Mouse (Mus musculus) thymus, adult 2 months (tissue): ENCODE data around the gene Dnajc11. TPM values are rescaled to one million over a fixed set of nuclear protein-coding genes. Genes with fewer than 3 reads are reported as not detected.

Experiments used
- DNase-seq: peaks from one replicate; pipeline ENCODE4 v3.0.0; 2021
- H3K27ac ChIP-seq: fragments of 200-500 bp; 2 replicates; pipeline ENCODE4 v1.5.1; 2012; ENCODE audit warnings: low read length, control low read depth; ENCODE audit not compliant: control insufficient read depth, insufficient read depth
- H3K27me3 ChIP-seq: fragments of 200-500 bp; 2 replicates; pipeline ENCODE4 v1.6.1; 2012; ENCODE audit warnings: mild to moderate bottlenecking, low read length, moderate library complexity, mixed read lengths; ENCODE audit not compliant: control insufficient read depth, insufficient read depth
- H3K36me3 ChIP-seq: fragments of 200-500 bp; 2 replicates; pipeline ENCODE4 v1.6.1; 2012; ENCODE audit warnings: mild to moderate bottlenecking, low read length, moderate library complexity; ENCODE audit not compliant: control insufficient read depth, insufficient read depth
- H3K4me1 ChIP-seq: fragments of 200-500 bp; replicated peaks from 2 replicates; pipeline ENCODE4 v1.6.1; 2012; ENCODE audit warnings: low read length; ENCODE audit not compliant: control insufficient read depth, insufficient read depth
- H3K4me3 ChIP-seq: fragments of 200-500 bp; 2 replicates; pipeline ENCODE4 v1.5.1; 2012; ENCODE audit warnings: mild to moderate bottlenecking, low read length, control low read depth, moderate library complexity; ENCODE audit not compliant: control insufficient read depth, insufficient read depth
- CTCF ChIP-seq: fragments of 200-500 bp; IDR thresholded peaks from 2 replicates; pipeline ENCODE4 v1.5.1; 2012; ENCODE audit warnings: mild to moderate bottlenecking, control low read depth, low read length, moderate library complexity, borderline replicate concordance; ENCODE audit not compliant: control insufficient read depth, poor library complexity, insufficient read depth; ENCODE audit errors: extremely low read depth
- POLR2A ChIP-seq: fragments of 200-500 bp; IDR thresholded peaks from 2 replicates; pipeline ENCODE4 v1.6.1; 2012; ENCODE audit warnings: mild to moderate bottlenecking, low read length, control low read depth, moderate library complexity; ENCODE audit not compliant: control insufficient read depth, poor library complexity, insufficient read depth; ENCODE audit errors: extremely low read depth
- WGBS: fragments of 180-500 bp; shearing (Covaris S2); methylation state at CpG from one replicate; pipeline ENCODE4 v1.1.7; 2018; 5-methylcytosine and 5-hydroxymethylcytosine counted together
- polyA plus RNA-seq: library from polyadenylated mRNA; depleted of rRNA; stranded (reverse); fragments of >200 nt; gene quantifications from 2 replicates; pipeline ENCODE4 v1.2.3, GENCODE M21; 2012

Dnajc11 gene
- polyA plus RNA-seq, 1 experiment: 61.4 TPM

- 92% methylated on average over 12 of the region's 12 CpGs for WGBS
- Histone ChIP-seq H3K27me3 (no peaks in the 10 kb centered on the region), H3K4me3 (no peak overlapping the region), H3K27ac (no peak overlapping the region), H3K4me1 (peaks cover 10% of the 10 kb centered on the region), H3K36me3 (peaks cover 14% of the 10 kb centered on the region)
- TF ChIP-seq CTCF (no peak), POLR2A (no peak)
- no peak for DNase-seq
Measured at GRCm38 (mm10) chr4:152021568-152022097, 88.1 kb downstream of the Dnajc11 start.

GRCm38 (mm10) chr4:152022506-152022905 is 89.0 kb downstream of the Dnajc11 start:
- Histone ChIP-seq H3K4me3 (no peak overlapping the region), H3K36me3 (peaks cover 14% of the 10 kb centered on the region), H3K4me1 (peaks cover 14% of the 10 kb centered on the region), H3K27me3 (no peaks in the 10 kb centered on the region), H3K27ac (no peak overlapping the region)
- no peak for DNase-seq
- WGBS: 95% methylated on average over 8 of the region's 8 CpGs
- no peak for TF ChIP-seq POLR2A
- TF ChIP-seq CTCF: no peak

DNA sequence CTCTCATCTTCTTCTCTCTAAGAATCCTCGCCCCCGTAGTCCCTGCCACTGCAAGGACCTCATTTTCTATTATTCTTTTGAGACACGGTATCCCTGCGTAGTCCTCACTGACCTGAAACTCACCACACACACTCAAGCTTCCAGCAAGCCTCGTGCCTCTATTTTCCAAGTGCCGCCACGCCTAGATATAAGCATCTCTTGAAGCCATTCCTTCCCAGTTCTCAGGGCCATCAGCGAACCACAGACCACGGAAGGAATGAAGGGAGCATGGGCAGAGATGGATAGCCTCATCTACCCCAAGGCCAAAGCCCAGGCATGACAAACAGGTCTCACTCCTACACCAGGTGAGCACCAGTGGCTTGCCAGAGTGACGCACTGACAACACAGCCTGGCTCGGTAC is 91.0 kb downstream of the Dnajc11 start:
- Histone ChIP-seq H3K4me1 (peaks cover 21% of the 10 kb centered on the region), H3K27me3 (no peaks in the 10 kb centered on the region), H3K36me3 (peaks cover 14% of the 10 kb centered on the region), H3K27ac (no peak overlapping the region), H3K4me3 (no peak overlapping the region)
- WGBS: 95% methylated on average over 11 of the region's 11 CpGs
- DNase-seq: no peak
- no peak for TF ChIP-seq CTCF
- TF ChIP-seq POLR2A: no peak

DNA sequence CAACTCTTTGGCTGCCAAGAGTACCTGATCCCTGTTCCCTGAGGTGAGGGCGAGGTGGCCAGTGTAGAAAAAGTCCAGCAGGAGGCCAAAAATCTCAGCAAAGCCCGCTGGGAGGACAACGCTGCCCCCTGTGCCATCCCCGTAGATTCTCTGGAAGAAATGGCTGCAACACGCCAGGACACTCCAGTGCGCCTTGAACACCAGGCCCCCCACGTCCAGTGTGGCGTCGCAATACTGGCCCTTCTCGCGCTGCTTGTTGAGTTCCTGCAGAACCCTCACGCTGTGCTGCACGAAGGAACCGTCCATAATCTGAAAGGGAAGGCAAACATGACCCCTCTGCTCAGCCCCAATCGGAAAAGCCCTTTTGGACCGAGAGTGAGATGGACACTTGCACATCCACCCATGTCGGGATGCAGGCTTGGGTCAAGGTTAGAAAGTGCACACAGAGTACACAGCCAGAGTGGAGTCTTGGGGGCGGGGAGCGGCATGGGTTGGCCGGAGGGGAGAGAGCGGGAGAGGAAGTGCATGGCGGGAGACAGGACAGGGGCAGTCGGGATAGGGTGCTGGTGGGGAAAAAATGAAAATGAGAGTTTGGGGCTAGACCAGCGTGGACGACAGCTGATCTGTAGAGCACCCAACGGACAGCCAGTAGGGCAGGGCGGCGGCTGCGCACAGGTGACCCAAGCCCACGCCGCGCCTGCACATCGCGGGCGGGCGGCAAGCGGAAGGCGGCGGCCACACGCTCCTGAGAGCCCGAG is 93.4 kb downstream of the Dnajc11 start:
- peaks cover 21% of the 10 kb centered on the region for H3K4me1 ChIP-seq
- DNase-seq: no peak
- H3K4me3 ChIP-seq: peak overlapping the region; percentile 87
- no peaks in the 10 kb centered on the region; the same call in 1 of the 2 replicates for H3K36me3 ChIP-seq
- WGBS: 5% methylated on average over 41 of the region's 41 CpGs
- H3K27ac ChIP-seq: no peak overlapping the region
- TF ChIP-seq CTCF: no peak; the same call in 1 of the 2 replicates
- no peak for TF ChIP-seq POLR2A
- no peaks in the 10 kb centered on the region for H3K27me3 ChIP-seq

GRCm38 (mm10) chr4:152027524-152027923 is 94.0 kb downstream of the Dnajc11 start, which contains the start of gene Zbtb48:
Gene Zbtb48 (minus strand): TSS chr4:152027671.
- DNase-seq: peak; percentile 96
- Histone ChIP-seq H3K27me3 (no peaks in the 10 kb centered on the region), H3K27ac (no peak within 1 kb of the TSS), H3K4me1 (peaks cover 21% of the 10 kb centered on the region), H3K36me3 (no peaks in the 10 kb centered on the region; the same call in 1 of the 2 replicates), H3K4me3 (peak within 1 kb of the TSS; percentile 87)
- TF ChIP-seq CTCF (no peak; the same call in none of the 2 replicates), POLR2A (peak; percentile 77)
- WGBS: under 1% methylated on average over 35 of the region's 35 CpGs

DNA sequence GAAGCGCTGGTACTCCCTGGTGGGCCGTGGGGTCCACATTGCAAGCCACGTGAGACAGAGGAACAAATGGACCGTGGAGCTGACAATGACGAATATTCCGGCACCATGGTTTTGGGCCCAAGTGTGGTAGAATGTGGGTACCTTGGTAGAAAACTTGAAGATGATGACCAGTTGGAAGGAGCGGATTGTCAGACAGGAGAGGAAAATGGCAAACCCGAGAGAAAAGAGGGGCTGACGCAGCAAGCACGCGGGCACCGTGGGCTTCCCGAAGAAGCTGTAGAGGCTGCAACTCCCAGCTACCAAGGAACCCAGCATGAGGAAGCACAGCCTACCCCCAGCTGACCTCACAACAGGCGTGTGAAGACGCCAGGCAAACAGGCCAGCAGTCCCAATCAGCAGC is 95.0 kb downstream of the Dnajc11 start:
- H3K4me1 ChIP-seq: peaks cover 21% of the 10 kb centered on the region
- TF ChIP-seq CTCF (no peak), POLR2A (no peak)
- H3K36me3 ChIP-seq: no peaks in the 10 kb centered on the region
- DNase-seq: no peak
- H3K27me3 ChIP-seq: no peaks in the 10 kb centered on the region
- 88% methylated on average over 15 of the region's 15 CpGs for WGBS
- no peak overlapping the region for H3K27ac ChIP-seq
- no peak overlapping the region for H3K4me3 ChIP-seq

DNA sequence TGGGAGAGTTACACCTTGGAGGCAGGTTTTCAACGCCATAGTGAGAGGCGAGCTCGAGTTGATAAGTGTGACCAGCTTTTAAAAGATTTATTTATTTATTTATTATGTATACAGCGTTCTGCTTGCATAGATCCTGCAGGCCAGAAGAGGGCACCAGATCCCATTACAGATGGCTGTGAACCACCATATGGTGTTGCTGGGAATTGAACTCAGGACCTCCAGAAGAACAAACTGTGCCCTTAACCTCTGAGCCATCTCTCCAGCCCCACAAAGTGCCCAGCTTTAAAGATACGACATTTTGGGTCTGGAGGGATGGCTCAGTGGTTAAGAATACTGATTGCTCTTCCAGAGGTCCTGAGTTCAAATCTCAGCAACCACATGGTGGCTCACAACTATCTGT is 95.6 kb downstream of the Dnajc11 start:
- TF ChIP-seq CTCF: no peak
- TF ChIP-seq POLR2A: no peak
- DNase-seq: no peak
- Histone ChIP-seq H3K4me1 (peaks cover 21% of the 10 kb centered on the region), H3K4me3 (no peak overlapping the region), H3K36me3 (no peaks in the 10 kb centered on the region), H3K27ac (no peak overlapping the region), H3K27me3 (no peaks in the 10 kb centered on the region)
- WGBS: 70% methylated on average over 5 of the region's 5 CpGs
